Mouse (Mus musculus) left cerebral cortex, adult 18-20 months (tissue): ENCODE results near the gene Pak2. TPM values are rescaled to one million over a fixed set of nuclear protein-coding genes. Genes with fewer than 3 reads are reported as not detected.

Source experiments
- DNase-seq, 2 experiments: peaks; one replicate each; pipeline ENCODE4 v3.0.0; 2021 to 2022; ENCODE audit warnings: low spot score in 2 of 2, mixed read lengths in 1 of 2
- microRNA-seq, 2 experiments: library from miRNA; unstranded; fragments of <30 nt; microRNA quantifications; one replicate each; pipeline ENCODE4 v1.2.0; 2021
- total RNA-seq, 2 experiments: library from RNA; stranded (reverse); gene quantifications; 2 replicates each; pipeline ENCODE4 v1.2.3; 2021

Gene Pak2
- total RNA-seq, 2 experiments from 2014 or later, result 25.1 to 27.2 TPM

- DNase-seq, result no peak
These were observed 70.4 kb downstream of the Pak2 start for GRCm38 (mm10) chr16:32008529-32009293.

GRCm38 (mm10) chr16:32004731-32005130 is 74.4 kb downstream of the Pak2 start:
- no peak for DNase-seq

- DNase-seq, result peak; percentile 92 to 93
These were observed 76.3 kb downstream of the Pak2 start, which contains the start of gene Senp5 for GRCm38 (mm10) chr16:32002509-32003477. Senp5 (minus strand) TSS chr16:32003287.

- no peak for DNase-seq
These were observed 82.8 kb downstream of the Pak2 start for GRCm38 (mm10) chr16:31996371-31996770.

GRCm38 (mm10) chr16:31993946-31994345 is 85.2 kb downstream of the Pak2 start:
- DNase-seq, result no peak

GRCm38 (mm10) chr16:31993195-31993594 is 85.9 kb downstream of the Pak2 start:
- no peak for DNase-seq

GRCm38 (mm10) chr16:31992039-31992438 is 87.1 kb downstream of the Pak2 start:
- no peak for DNase-seq

- DNase-seq, result no peak
These were observed 98.2 kb downstream of the Pak2 start for GRCm38 (mm10) chr16:31980946-31981345.

- DNase-seq, result no peak
These were observed 99.6 kb downstream of the Pak2 start for GRCm38 (mm10) chr16:31979501-31979900.

- no peak for DNase-seq
These were observed 103.9 kb downstream of the Pak2 start for GRCm38 (mm10) chr16:31975258-31975657.

Small RNAs within 50 kb of the gene (microRNA-seq; reads per million reads assigned to microRNA genes)
- gene Gm26269, result 0 reads per million in 2 experiments

Other genes starting within 250 kb of the Pak2 start
- under 1 TPM; 0.44 to 0.49 TPM for gene Meltf, start 200.5 kb downstream of the Pak2 start, total RNA-seq
- gene Pigz, start 145.5 kb downstream of the Pak2 start, total RNA-seq, result 10 to 100 TPM; 20.3 to 23.5 TPM
- 10 to 100 TPM; 39.5 to 42.0 TPM for gene 0610012G03Rik, start 130.8 kb downstream of the Pak2 start, total RNA-seq
- gene Ncbp2, start 130.8 kb downstream of the Pak2 start, total RNA-seq, result 10 to 100 TPM; 50.1 to 50.8 TPM
- gene Senp5, start 76.1 kb downstream of the Pak2 start, total RNA-seq, result 10 to 100 TPM; 46.3 to 48.8 TPM
- gene Pigx, start 20.4 kb upstream of the Pak2 start, total RNA-seq, result 10 to 100 TPM; 25.5 to 25.8 TPM
- 10 to 100 TPM; 66.8 to 67.1 TPM for gene Cep19, start 20.5 kb upstream of the Pak2 start, total RNA-seq
- gene Nrros, start 86.3 kb upstream of the Pak2 start, total RNA-seq, result 1 to 10 TPM; 6.8 to 8.5 TPM
- gene Bex6, start 100.5 kb upstream of the Pak2 start, total RNA-seq, result not detected
- 10 to 100 TPM; 44.8 to 50.3 TPM for gene Fbxo45, start 167.8 kb upstream of the Pak2 start, total RNA-seq
- 10 to 100 TPM; 12.4 to 12.5 TPM for gene Wdr53, start 167.9 kb upstream of the Pak2 start, total RNA-seq
- under 1 TPM; 0.23 to 0.35 TPM for gene Smco1, start 192.1 kb upstream of the Pak2 start, total RNA-seq
- gene Rnf168, start 198.1 kb upstream of the Pak2 start, total RNA-seq, result 10 to 100 TPM; 26.9 to 27.3 TPM